Mouse (Mus musculus) stomach, postnatal 0 days (tissue): Measurements from ENCODE around the gene Mthfd1.

Experiments
- CTCF ChIP-seq: IDR thresholded peaks from 2 replicates; pipeline ENCODE4 v1.5.1; 2016; ENCODE audit warnings: antibody characterized with exemption, low read depth, mild to moderate bottlenecking, moderate library complexity
- EP300 ChIP-seq: optimal IDR thresholded peaks from 2 replicates; pipeline ENCODE3; 2016; ENCODE audit warnings: antibody characterized with exemption

- no peak for TF ChIP-seq CTCF
- no peak for TF ChIP-seq EP300
These were observed 1.2 kb downstream of the Mthfd1 start for GRCm38 (mm10) chr12:76256114-76256843.
